Mouse (Mus musculus) adrenal gland, postnatal 25 days (tissue): Measurements from ENCODE around the gene Mms19. TPM values are rescaled to one million over a fixed set of nuclear protein-coding genes. Genes with fewer than 3 reads are reported as not detected.

Source experiments
- DNase-seq: peaks from one replicate; pipeline ENCODE4 v3.0.0; 2021; ENCODE audit warnings: mixed read lengths
- long read RNA-seq: library from polyadenylated mRNA; stranded (forward); transcript quantifications from one replicate; pipeline ENCODE4 v2.0.0, GENCODE M21; 2021
- total RNA-seq: library from RNA; stranded (reverse); gene quantifications from 2 replicates; pipeline ENCODE4 v1.2.3, GENCODE M21; 2021

The Mms19 gene
- 19.0 and 31.0 TPM in 2 replicates for total RNA-seq
- long read RNA-seq, full-length matches to known transcripts = 4 of 9 reads
- long read RNA-seq, partial matches to known transcripts = 3 of 9 reads
- long read RNA-seq, other reads (novel, unspliced or antisense) = 2 of 9 reads

- peak; percentile 98 for DNase-seq
These were observed at the start of gene Mms19 for GRCm38 (mm10) chr19:41980819-41981594. Gene Mms19, minus strand, starts transcription at chr19:41981157.

- DNase-seq = peak; percentile 80
These were observed 45.2 kb upstream of the Mms19 start for GRCm38 (mm10) chr19:42026158-42026557.

GRCm38 (mm10) chr19:42022542-42022848, 41.5 kb upstream of the Mms19 start:
- no peak for DNase-seq

GRCm38 (mm10) chr19:42021681-42022541, 41.0 kb upstream of the Mms19 start:
- DNase-seq = peak; percentile 57

DNA sequence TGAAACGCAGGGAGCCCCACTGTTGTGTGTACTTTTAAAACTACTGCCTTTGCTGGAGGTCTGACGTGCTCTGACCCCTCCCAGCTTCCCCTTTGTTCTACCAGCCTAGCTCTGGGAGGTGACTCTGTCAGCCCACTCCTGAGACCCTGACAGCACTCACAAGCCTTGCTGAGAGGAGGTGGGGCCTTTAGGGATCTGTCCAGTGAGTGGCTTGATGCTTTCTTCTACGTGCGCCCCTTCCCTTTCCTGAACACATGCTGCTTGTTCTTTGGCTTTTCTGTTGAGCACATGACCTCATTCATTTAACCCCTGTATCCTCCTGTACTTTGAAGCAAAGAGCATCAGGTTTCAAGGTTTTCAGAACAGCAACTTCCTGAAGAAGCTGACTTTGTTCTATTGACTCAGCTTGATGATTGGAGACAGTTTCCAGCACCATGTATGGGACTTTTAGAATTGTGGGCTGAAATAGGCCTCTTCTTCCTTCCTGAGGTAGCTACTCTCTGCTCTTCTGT, 38.1 kb upstream of the Mms19 start:
- no peak for DNase-seq

DNA sequence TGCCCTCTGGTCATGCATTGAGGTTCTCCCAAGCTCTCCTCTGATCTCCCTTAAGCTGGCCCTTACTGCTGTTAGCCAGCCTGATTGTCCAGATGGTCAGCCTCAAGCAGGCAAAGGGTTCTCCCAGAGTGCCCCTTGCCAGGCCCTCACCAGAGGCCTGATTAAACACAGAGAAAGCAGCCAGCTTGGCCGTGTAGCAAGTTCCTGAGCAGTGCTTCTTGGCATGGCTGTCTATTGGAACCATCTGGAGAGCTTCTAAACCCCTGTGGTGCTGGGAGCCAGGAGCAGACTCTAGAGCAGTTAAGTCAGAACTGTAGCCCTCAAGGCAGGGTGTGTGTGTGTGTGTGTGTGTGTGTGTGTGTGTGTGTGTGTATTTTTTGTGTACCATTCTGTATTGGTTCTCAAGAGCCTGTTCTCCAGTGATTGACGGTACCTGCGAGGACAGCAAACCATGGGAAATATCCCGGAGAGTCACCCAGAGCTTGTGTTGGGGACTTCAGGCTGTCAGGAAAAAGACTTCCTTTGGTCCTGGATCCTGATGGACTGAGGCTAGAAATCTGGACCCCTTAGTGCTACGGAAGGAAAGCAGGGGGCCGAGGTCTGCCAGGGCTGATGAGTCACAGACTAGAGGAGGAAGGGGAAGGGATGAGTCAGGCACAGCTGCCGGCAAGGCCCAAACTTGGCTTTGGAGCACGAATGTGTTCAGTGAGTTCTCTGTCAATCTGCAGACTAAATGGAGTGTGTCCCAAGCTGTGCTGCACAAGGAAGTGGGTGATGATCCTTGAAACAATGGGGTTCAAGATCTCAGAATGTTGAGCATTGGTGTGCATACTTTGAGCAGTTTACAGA, 36.7 kb upstream of the Mms19 start:
- DNase-seq = peak; percentile 72

GRCm38 (mm10) chr19:42016840-42017239, 35.9 kb upstream of the Mms19 start:
- no peak for DNase-seq

DNA sequence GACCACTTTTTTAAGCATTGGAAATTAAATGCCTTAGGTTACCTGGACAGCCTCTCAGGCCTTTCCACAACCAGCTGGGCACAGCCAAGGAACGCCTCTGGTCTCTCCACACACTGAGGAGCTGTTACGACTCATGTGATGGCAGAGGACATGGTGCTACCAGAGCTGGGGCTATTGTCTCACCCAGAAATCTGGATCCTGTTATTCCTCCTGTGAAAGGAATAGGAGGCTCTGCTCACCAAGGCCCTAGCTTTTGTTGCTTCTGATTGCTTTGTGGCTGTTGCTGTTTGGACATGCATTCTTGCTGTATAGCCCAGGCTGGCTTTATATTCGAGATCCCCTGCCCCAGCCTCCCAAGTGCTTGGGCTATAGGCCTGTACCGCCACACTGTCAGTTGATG, 35.3 kb upstream of the Mms19 start:
- DNase-seq = no peak

- no peak for DNase-seq
These were observed 34.0 kb upstream of the Mms19 start for GRCm38 (mm10) chr19:42015001-42015400.

DNA sequence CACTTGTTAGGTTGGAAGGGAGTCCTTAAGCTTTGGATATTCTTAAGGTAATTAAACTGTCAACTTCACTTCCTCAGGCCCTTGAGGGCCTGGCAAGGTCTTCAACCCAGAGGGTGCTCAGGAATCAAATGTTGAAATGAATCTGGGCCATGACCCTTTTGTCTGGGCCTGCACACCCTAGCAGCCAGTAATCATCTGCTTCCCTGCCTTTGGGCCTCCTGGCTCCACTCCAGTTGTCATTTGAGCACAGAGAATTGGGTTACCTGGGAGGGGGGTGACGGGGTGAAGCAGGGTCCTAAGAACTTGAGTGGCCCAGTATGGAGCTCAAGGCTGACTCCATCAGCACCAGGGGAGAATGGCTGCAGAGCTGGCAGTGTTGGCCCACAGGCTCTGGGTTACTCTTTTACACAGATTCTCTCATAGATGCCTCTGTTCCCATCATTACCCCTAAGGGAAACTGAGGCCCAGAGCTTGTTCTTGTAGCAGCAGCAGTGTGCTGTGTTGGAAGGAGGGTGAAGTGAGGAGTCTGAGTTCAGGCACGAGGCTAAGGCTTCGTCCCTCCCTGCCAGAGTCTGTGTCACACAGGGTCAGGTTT, 33.4 kb upstream of the Mms19 start:
- no peak for DNase-seq

- DNase-seq = no peak
These were observed 30.2 kb upstream of the Mms19 start for GRCm38 (mm10) chr19:42011123-42011522.

GRCm38 (mm10) chr19:42010436-42010835, 29.5 kb upstream of the Mms19 start:
- DNase-seq = peak; percentile 45

DNA sequence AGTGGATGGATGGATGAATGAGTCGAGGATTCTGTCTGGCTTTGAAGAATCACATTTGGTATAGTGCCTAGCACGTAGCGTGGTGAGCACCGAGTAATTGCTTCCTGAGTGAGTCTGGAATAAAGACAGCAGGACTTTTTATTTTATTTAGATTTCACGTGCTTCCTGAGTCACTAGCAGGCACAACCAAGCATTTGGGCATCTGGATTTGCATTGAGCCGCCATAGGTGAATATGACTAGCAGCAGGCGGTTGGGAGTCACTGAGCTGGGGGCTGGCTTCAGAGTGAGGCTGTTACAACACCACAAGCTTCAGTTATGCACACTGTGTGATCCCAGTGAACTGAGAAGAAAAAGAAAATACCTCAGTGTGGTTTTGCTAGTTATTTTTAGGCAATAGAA, 28.1 kb upstream of the Mms19 start:
- DNase-seq = no peak

DNA sequence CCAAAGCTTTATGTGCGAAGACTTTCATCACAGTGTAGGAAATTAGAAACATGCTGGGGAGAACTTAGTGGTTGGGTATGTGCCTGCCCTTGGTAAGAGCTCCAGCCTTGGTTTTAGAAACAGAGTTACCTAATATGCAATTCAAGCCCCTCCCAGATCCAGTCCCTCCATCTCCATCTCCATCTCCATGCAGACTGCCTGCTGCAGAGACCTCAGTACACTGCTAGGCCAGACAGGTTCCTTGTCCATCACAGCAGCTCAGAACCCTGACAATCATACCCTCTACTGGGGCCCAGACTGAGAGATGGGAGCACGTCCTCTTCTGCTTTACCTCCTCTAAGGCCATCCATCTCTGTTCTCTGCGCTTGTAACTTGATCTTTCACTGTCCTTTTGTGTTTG, 27.6 kb upstream of the Mms19 start:
- no peak for DNase-seq

DNA sequence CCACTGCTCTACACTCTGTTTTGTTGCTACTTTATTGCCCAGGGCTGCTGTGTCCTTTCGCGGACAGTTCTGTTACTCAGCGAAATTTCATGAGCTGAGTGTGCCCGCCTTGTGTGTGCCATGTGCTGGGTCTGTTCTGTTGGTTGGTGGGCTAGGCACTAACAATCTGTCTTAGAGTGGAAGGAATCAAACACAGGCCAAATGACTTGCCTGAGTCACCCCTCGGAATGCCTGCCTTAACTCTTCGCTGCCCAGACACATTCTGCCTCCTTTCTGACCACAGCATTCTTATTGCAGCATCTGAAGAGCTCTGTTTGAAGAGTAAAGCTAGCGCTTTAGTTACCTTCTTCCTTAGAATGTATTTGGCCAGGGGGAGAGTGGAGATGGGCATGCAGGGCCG, 25.6 kb upstream of the Mms19 start:
- no peak for DNase-seq

DNA sequence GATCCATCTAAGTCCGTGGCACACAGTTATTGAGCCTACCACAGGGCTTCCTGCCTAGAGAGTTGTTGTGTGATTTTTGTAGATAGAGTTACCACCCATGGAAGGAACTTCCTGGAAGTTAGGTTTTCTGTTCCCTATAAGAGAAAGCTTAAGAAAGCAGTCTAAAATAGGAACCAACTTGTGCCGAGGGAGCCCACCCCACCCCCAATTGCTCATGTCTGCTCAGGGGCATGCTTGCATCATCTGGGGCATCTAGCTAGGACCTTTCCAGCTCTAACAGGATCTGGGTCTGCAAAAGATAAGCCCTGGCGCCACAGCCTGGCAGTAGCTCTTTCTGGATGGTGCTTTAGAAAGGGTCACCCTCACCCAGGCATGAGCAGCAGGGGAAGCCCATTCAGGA, 24.7 kb upstream of the Mms19 start:
- DNase-seq = no peak

DNA sequence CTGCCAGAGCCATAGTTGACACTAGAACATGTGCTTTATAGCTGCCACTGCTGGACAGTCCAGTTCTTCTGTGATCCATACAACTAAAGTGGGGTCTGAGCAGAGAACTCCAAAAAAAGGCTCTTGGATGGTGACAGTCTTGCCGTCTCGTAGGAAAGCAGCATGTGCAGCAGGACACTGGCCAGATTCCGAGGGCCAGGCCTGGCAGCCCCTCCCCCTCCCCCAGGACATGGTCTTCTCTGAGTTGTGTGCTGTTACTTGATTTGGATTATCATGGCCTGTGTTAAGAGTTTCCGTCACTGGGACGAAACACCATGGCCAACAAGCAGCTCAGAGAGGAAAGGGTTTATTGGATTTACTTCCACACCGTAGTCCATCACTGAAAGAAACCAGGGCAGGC, 23.3 kb upstream of the Mms19 start:
- no peak for DNase-seq

GRCm38 (mm10) chr19:42001253-42001980, 20.5 kb upstream of the Mms19 start:
- DNase-seq = no peak

DNA sequence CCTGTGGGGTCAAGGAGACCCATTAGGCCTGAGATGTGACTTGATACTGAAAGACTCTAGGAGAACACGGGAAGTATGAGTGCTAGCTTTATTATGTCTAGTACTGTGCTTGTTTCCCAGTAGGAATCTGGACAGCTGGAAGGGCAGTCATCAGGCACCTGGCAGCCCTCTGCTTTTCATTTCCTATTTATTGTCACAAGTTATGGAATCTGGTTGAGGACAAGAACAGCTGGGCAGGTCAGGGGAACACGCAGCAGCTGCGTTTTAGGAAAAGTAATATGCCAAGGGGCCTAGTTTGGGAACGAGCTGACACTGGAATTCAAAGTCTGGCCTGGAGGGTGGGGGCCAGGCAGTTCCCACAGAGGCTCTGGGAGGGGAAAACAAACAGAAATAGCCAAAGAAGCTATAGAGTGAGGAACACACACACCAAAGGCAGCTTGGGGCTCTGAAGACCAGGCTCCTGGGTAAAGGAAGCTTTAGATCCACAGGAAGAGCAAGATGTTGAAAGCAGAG, 19.5 kb upstream of the Mms19 start:
- no peak for DNase-seq

DNA sequence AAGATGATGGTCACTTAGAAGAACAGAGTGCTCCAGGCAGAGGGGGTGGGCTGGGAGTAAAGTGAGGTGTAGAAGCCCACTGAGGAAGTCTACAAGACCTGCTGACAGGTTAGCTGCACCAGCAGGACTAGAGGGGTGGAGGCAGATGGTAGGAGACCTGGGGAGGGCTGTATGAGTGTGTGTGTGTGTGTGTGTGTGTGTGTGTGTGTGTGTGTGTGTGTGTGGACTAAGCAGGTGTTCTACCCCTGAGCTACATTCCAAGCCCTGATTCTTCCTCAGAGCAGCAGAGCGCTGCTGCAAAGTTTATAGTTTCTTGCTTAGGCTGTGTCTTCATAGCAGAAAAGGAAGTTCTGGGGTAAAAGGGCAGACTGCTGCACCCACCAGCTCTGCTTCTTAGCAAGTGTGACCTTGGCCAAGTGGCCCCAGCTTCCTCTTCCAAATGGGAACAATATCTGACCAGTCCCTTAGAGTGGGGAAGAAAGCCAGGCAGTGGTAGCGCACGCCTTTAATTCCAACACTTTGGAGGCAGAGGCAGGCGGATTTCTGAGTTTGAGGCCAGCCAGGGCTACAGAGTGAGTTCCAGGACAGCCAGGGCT, 18.8 kb upstream of the Mms19 start:
- no peak for DNase-seq
